Mouse (Mus musculus) splenic B cell, adult 2 months (primary cell): ENCODE data around the gene Unc93a2.
A peak's percentile ranks its signal among the peaks of the same experiment; 100 is the strongest.
"Not testable (repeated sequence)": the region's sequence is repeated elsewhere in the genome, so short reads cannot be mapped to it uniquely, and the experiment has no call there.

ENCODE experiments used
- DNase-seq: peaks from one replicate; pipeline ENCODE4 v3.0.0-alpha.2; 2011; ENCODE audit warnings: low read depth, low spot score
- H3K27me3 ChIP-seq: 2 replicates; pipeline ENCODE4 v1.6.1; 2012; ENCODE audit warnings: mild to moderate bottlenecking, low read length, moderate library complexity, mixed read lengths; ENCODE audit not compliant: control insufficient read depth, poor library complexity, insufficient read depth, severe bottlenecking
- H3K36me3 ChIP-seq: 2 replicates; pipeline ENCODE4 v1.6.1; 2012; ENCODE audit warnings: mild to moderate bottlenecking, low read length, moderate library complexity, mixed read lengths; ENCODE audit not compliant: control insufficient read depth, poor library complexity, insufficient read depth, severe bottlenecking

The Unc93a2 gene

GRCm38 (mm10) chr17:7385364-7385763 lies at the start of gene Unc93a2:
TSS of gene Unc93a2 (minus strand) at chr17:7385464.
- not testable (repeated sequence) for H3K36me3 ChIP-seq, DNase-seq, H3K27me3 ChIP-seq

- not testable (repeated sequence) for H3K36me3 ChIP-seq, H3K27me3 ChIP-seq, DNase-seq
Measured at GRCm38 (mm10) chr17:7434121-7434520, 48.9 kb upstream of the Unc93a2 start.

- peak; percentile 47 for DNase-seq
- H3K36me3 ChIP-seq, result not testable (repeated sequence)
Measured at GRCm38 (mm10) chr17:7430210-7430631, 45.0 kb upstream of the Unc93a2 start.

GRCm38 (mm10) chr17:7420191-7420973 lies 35.1 kb upstream of the Unc93a2 start:
- not testable (repeated sequence) for H3K27me3 ChIP-seq, H3K36me3 ChIP-seq, DNase-seq

More at GRCm38 (mm10) chr17:7430210-7430631, 45.0 kb upstream of the Unc93a2 start:
- not testable (repeated sequence) for H3K27me3 ChIP-seq

GRCm38 (mm10) chr17:7414601-7415310 lies 29.5 kb upstream of the Unc93a2 start:
- not testable (repeated sequence) for H3K36me3 ChIP-seq, H3K27me3 ChIP-seq, DNase-seq

- H3K36me3 ChIP-seq, H3K27me3 ChIP-seq, DNase-seq: not testable (repeated sequence)
Measured at GRCm38 (mm10) chr17:7413336-7413735, 28.1 kb upstream of the Unc93a2 start.

GRCm38 (mm10) chr17:7399770-7400169 lies 14.5 kb upstream of the Unc93a2 start:
- H3K27me3 ChIP-seq, DNase-seq: not testable (repeated sequence)

GRCm38 (mm10) chr17:7398198-7398847 lies 13.1 kb upstream of the Unc93a2 start:
- DNase-seq, result peak; percentile 11
- not testable (repeated sequence) for H3K36me3 ChIP-seq, H3K27me3 ChIP-seq

More at GRCm38 (mm10) chr17:7399770-7400169, 14.5 kb upstream of the Unc93a2 start:
- H3K36me3 ChIP-seq, result not testable (repeated sequence)

GRCm38 (mm10) chr17:7397079-7397478 lies 11.8 kb upstream of the Unc93a2 start:
- not testable (repeated sequence) for H3K36me3 ChIP-seq, DNase-seq, H3K27me3 ChIP-seq

GRCm38 (mm10) chr17:7396288-7396687 lies 11.0 kb upstream of the Unc93a2 start:
- H3K36me3 ChIP-seq, H3K27me3 ChIP-seq, DNase-seq: not testable (repeated sequence)

GRCm38 (mm10) chr17:7395671-7396070 lies 10.4 kb upstream of the Unc93a2 start:
- not testable (repeated sequence) for H3K36me3 ChIP-seq, DNase-seq, H3K27me3 ChIP-seq

- not testable (repeated sequence) for H3K36me3 ChIP-seq, DNase-seq, H3K27me3 ChIP-seq
Measured at GRCm38 (mm10) chr17:7395116-7395515, 9.9 kb upstream of the Unc93a2 start.

- not testable (repeated sequence) for H3K27me3 ChIP-seq, DNase-seq, H3K36me3 ChIP-seq
Measured at GRCm38 (mm10) chr17:7389898-7390297, 4.6 kb upstream of the Unc93a2 start.

GRCm38 (mm10) chr17:7388958-7389356 lies 3.7 kb upstream of the Unc93a2 start:
- not testable (repeated sequence) for DNase-seq, H3K27me3 ChIP-seq, H3K36me3 ChIP-seq
